ENCODE assay signal across 2 mouse cellular contexts in genomic region chr17:60882721-60883120, GRCm38 (mm10).
A peak's percentile ranks its signal among the peaks of the same experiment; 100 is the strongest.
DNase-seq lines count a peak whose midpoint lies in the region; TF ChIP-seq lines count a peak whose summit lies in the region.
"Not testable (repeated sequence)": the region's sequence is repeated elsewhere in the genome, so short reads cannot be mapped to it uniquely, and the experiment has no call there.

No protein-coding gene starts in this region.

- not testable (repeated sequence) for H3K9ac ChIP-seq in MEL (ENCODE audit: control insufficient read depth, low read depth, low read length, poor library complexity, severe bottlenecking)

- peak; percentile 60 to 67 for TF ChIP-seq EP300 in MEL (IDR thresholded peaks at IDR 0.05; ENCODE audit: low read depth in 1 of 2, low read length in 2 of 2)

- not testable (repeated sequence) for H3K27me3 ChIP-seq in MEL (ENCODE audit: control insufficient read depth in 1 of 2, insufficient read depth in 2 of 2, low read length in 2 of 2)

- not testable (repeated sequence) for TF ChIP-seq CTCF in MEL (IDR thresholded peaks at IDR 0.05 in 2 of 3, conservative IDR thresholded peaks at IDR 0.05 in 1 of 3; ENCODE audit: control insufficient read depth in 1 of 3, insufficient read depth in 1 of 3, low read depth in 2 of 3, low read length in 3 of 3, poor library complexity in 1 of 3, severe bottlenecking in 1 of 3)

- not testable (repeated sequence) for H3K4me3 ChIP-seq in MEL (ENCODE audit: control insufficient read depth in 1 of 2, insufficient read depth in 1 of 2, low read depth in 2 of 2, low read length in 2 of 2)

- TF ChIP-seq POLR2A in MEL (IDR thresholded peaks at IDR 0.05; ENCODE audit: control insufficient read depth in 1 of 2, insufficient read depth in 1 of 2, low read depth in 1 of 2, low read length in 2 of 2, poor library complexity in 1 of 2), result not testable (repeated sequence)

- H3K36me3 ChIP-seq in MEL (ENCODE audit: control insufficient read depth in 1 of 2, insufficient read depth in 2 of 2, low read length in 2 of 2), result not testable (repeated sequence)

- DNase-seq in MEL (ENCODE audit: low read depth, low spot score) (peak; percentile 47), MEL-GATA-1-ER (ENCODE audit: extremely low read depth, low read depth) (peak; percentile 41)

- not testable (repeated sequence) for TF ChIP-seq RAD21 in MEL (IDR thresholded peaks at IDR 0.05; ENCODE audit: low read depth, low read length)

- H3K4me1 ChIP-seq in MEL (ENCODE audit: control insufficient read depth in 1 of 2, insufficient read depth in 2 of 2, low read length in 2 of 2), result not testable (repeated sequence)

- H3K9me3 ChIP-seq in MEL (replicated peaks; ENCODE audit: insufficient read depth, low read length), result not testable (repeated sequence)

- not testable (repeated sequence) for H3K79me2 ChIP-seq in MEL (ENCODE audit: control insufficient read depth, insufficient read depth, low read length, poor library complexity)

- H3K27ac ChIP-seq in MEL (ENCODE audit: control insufficient read depth, low read depth, low read length), result peak overlapping the region; percentile 36

TF ChIP-seq in MEL, 35 proteins besides CTCF, POLR2A, EP300 and RAD21:
- peak; percentile 37; the same call in 1 of the 2 replicates for TF ChIP-seq GATA1 (IDR thresholded peaks at IDR 0.05; ENCODE audit: low read depth, low read length)
- TF ChIP-seq TCF12 (IDR thresholded peaks at IDR 0.05; ENCODE audit: low read depth, low read length), result 0 out of 2 replicates have a peak, but pooled peaks have one; percentile 18
